Mouse (Mus musculus): ENCODE results near the gene Chil5. TPM values are rescaled to one million over a fixed set of nuclear protein-coding genes. Genes with fewer than 3 reads are reported as not detected.
"Not testable (repeated sequence)": the region's sequence is repeated elsewhere in the genome, so short reads cannot be mapped to it uniquely, and the experiment has no call there.

The Chil5 gene
- polyA plus RNA-seq, 1 experiment: not detected

DNA sequence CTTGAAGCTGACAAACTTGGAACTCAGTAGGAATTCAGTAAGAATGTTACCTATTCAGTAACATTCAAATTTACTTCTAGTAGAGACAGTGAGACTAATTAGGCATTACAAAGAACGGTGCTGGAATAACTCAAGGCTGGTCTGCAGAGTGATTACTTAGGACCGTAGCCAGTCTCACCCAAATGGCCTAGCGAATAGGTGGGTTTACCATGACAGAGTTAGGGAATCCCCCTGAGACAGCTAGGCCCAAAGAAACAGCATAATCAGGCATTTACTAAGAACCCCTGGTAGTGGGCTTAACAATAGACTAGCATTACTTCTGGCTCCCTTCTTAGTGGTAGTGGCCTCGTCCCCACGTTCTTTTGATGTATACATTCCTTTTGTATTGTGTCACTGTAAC, 43.0 kb downstream of the Chil5 start:
- H3K4me1 ChIP-seq (ENCODE audit: control insufficient read depth, insufficient read depth, insufficient read length, low read length); H3K27ac ChIP-seq (replicated peaks; ENCODE audit: low read depth, low read length); H3K4me3 ChIP-seq (ENCODE audit: insufficient read depth, low read depth, low read length): not testable (repeated sequence)

DNA sequence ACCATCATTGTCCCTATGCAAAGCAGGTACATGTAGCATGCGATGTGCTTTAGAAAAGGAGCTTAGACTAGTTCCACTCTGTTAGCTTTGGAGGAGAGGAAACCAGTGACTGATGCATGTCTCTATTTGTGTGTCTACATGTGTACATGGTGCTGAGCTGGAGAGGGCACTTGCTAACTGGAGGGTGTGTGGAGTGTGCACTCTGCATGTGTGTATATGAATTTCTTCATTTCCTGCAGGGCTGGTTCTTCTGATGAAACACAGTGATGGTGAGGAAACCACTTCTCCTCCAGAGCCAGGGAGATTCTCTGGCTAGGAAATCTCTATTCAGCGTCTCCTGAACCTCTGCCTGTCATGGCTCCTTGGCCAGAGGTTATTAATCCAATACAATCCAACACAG, 58.4 kb downstream of the Chil5 start:
- Histone ChIP-seq H3K4me3 (ENCODE audit: insufficient read depth, low read depth, low read length) (no peak overlapping the region), H3K27ac (replicated peaks; ENCODE audit: low read depth, low read length) (no peak overlapping the region), H3K4me1 (ENCODE audit: control insufficient read depth, insufficient read depth, insufficient read length, low read length) (no peaks in the 10 kb centered on the region)

DNA sequence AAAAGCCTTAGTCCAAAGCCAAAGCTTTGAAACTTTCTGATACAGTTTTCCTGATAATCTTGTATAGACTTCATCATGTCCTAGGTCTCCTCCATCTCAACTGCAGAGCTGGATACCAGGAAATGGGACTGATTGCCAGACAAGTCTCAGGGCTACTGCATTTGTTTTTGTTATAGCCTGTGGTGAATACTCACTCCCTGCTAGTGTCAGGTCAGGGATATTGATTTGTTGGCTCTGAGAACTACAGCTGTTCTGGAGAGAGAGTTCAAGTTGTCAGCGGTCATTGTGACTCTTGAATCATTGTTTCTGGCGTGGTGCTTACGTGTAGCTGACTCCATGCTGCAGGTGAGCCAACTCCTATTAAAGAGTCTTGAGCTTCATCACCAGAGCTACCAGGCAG, 59.2 kb downstream of the Chil5 start, which contains the start of gene Ovgp1:
Ovgp1 (plus strand) TSS at position 301 of the 400 bp plus-strand sequence.
- Histone ChIP-seq H3K27ac (replicated peaks; ENCODE audit: low read depth, low read length) (no peak within 1 kb of the TSS), H3K4me1 (ENCODE audit: control insufficient read depth, insufficient read depth, insufficient read length, low read length) (no peaks in the 10 kb centered on the region), H3K4me3 (ENCODE audit: insufficient read depth, low read depth, low read length) (no peak within 1 kb of the TSS)

DNA sequence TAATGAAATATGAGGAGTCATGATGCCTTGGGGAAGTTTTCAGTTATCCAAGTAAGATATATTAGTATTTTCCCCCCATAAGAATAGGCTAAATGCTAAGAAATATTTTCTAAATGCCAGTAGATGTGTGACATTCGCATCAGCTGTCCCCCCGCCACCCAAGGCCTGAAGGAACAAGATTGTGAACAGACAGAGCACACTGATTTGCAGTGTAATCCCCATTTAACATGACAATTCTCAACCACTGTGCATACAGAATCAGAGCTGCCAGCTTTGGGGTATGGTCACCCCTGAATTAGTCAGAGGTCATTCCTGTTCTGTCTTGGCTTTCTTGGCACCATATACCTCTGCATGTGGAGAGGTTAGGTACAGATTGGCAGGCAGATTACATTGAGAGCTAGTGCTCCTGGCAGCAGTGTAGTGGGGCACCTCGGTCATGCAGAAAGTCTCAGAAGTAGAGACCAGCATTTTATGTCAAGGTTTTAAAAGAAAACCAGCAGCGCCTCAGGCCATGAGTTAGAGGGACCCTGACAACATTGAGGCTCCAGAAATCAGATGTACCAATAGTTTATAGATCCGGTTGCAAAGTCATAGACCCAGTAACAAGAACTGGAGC, 60.7 kb downstream of the Chil5 start:
- no peak overlapping the region for H3K4me3 ChIP-seq (ENCODE audit: insufficient read depth, low read depth, low read length)
- no peaks in the 10 kb centered on the region for H3K4me1 ChIP-seq (ENCODE audit: control insufficient read depth, insufficient read depth, insufficient read length, low read length)
- H3K27ac ChIP-seq (replicated peaks; ENCODE audit: low read depth, low read length): no peak overlapping the region

Other genes with a start within 250 kb of the Chil5 start
- gene Rap1a, start 231.5 kb downstream of the Chil5 start, polyA plus RNA-seq (2012; ENCODE audit: insufficient read depth, insufficient read length, missing spikeins): 103 and 111 TPM in 2 replicates
- gene Adora3, start 162.0 kb downstream of the Chil5 start, polyA plus RNA-seq (2012; ENCODE audit: insufficient read depth, insufficient read length, missing spikeins): not detected in 2 replicates
- not detected in 2 replicates for gene Tmigd3, start 161.9 kb downstream of the Chil5 start, polyA plus RNA-seq (2012; ENCODE audit: insufficient read depth, insufficient read length, missing spikeins)
- 2.4 and 4.1 TPM in 2 replicates for gene I830077J02Rik, start 100.2 kb downstream of the Chil5 start, polyA plus RNA-seq (2012; ENCODE audit: insufficient read depth, insufficient read length, missing spikeins)
- 21.2 and 22.0 TPM in 2 replicates for gene Wdr77, start 73.4 kb downstream of the Chil5 start, polyA plus RNA-seq (2012; ENCODE audit: insufficient read depth, insufficient read length, missing spikeins)
- gene Atp5f1, start 72.7 kb downstream of the Chil5 start, polyA plus RNA-seq (2012; ENCODE audit: insufficient read depth, insufficient read length, missing spikeins): 1,766 and 2,018 TPM in 2 replicates
- gene Ovgp1, start 59.1 kb downstream of the Chil5 start, polyA plus RNA-seq (2012; ENCODE audit: insufficient read depth, insufficient read length, missing spikeins): 0.67 TPM in 1 of 2 replicates, not detected in the other
- gene Pifo, start 18.2 kb downstream of the Chil5 start, polyA plus RNA-seq (2012; ENCODE audit: insufficient read depth, insufficient read length, missing spikeins): not detected in 2 replicates
- gene Chia1, start 80.4 kb upstream of the Chil5 start, polyA plus RNA-seq (2012; ENCODE audit: insufficient read depth, insufficient read length, missing spikeins): not detected in 2 replicates
- not detected in 2 replicates for gene Chil3, start 134.8 kb upstream of the Chil5 start, polyA plus RNA-seq (2012; ENCODE audit: insufficient read depth, insufficient read length, missing spikeins)
- not detected in 2 replicates for gene Chil4, start 186.7 kb upstream of the Chil5 start, polyA plus RNA-seq (2012; ENCODE audit: insufficient read depth, insufficient read length, missing spikeins)